Mouse (Mus musculus): ENCODE results near the gene Mstn.

Mstn gene

GRCm38 (mm10) chr1:53061340-53061739 lies at the start of gene Mstn:
Gene Mstn, plus strand, starts transcription at chr1:53061640.
- DNase-seq: no peak

- DNase-seq: peak; percentile 31
These were observed 46.7 kb upstream of the Mstn start for GRCm38 (mm10) chr1:53014716-53015115.

GRCm38 (mm10) chr1:53015606-53016005 lies 45.8 kb upstream of the Mstn start:
- DNase-seq: no peak

GRCm38 (mm10) chr1:53018746-53019505 lies 42.5 kb upstream of the Mstn start:
- no peak for DNase-seq

- DNase-seq: no peak
These were observed 41.4 kb upstream of the Mstn start, which contains the start of gene 1700019D03Rik for GRCm38 (mm10) chr1:53020079-53020478. Gene 1700019D03Rik, minus strand, starts transcription at chr1:53020179.

GRCm38 (mm10) chr1:53032550-53032949 lies 28.9 kb upstream of the Mstn start:
- peak; percentile 17 for DNase-seq

- peak; percentile 12 for DNase-seq
These were observed 24.0 kb upstream of the Mstn start for GRCm38 (mm10) chr1:53037443-53037871.

GRCm38 (mm10) chr1:53049763-53050427 lies 11.5 kb upstream of the Mstn start:
- DNase-seq: no peak

GRCm38 (mm10) chr1:53053087-53054022 lies 8.1 kb upstream of the Mstn start:
- DNase-seq: peak; percentile 44

- DNase-seq: no peak
These were observed 2.3 kb upstream of the Mstn start for GRCm38 (mm10) chr1:53059106-53059505.

- DNase-seq: no peak
These were observed 941 bp upstream of the Mstn start for GRCm38 (mm10) chr1:53060499-53060898.

- DNase-seq: peak; percentile 23
These were observed 600 bp downstream of the Mstn start for GRCm38 (mm10) chr1:53061871-53062608.

GRCm38 (mm10) chr1:53063921-53064320 lies 2.5 kb downstream of the Mstn start:
- no peak for DNase-seq

GRCm38 (mm10) chr1:53069726-53070514 lies 8.5 kb downstream of the Mstn start:
- no peak for DNase-seq

GRCm38 (mm10) chr1:53070664-53071175 lies 9.3 kb downstream of the Mstn start:
- no peak for DNase-seq

GRCm38 (mm10) chr1:53076656-53077055 lies 15.2 kb downstream of the Mstn start:
- DNase-seq: no peak

GRCm38 (mm10) chr1:53079876-53080275 lies 18.4 kb downstream of the Mstn start:
- DNase-seq: no peak

- no peak for DNase-seq
These were observed 19.2 kb downstream of the Mstn start for GRCm38 (mm10) chr1:53080603-53081002.

- no peak for DNase-seq
These were observed 23.8 kb downstream of the Mstn start for GRCm38 (mm10) chr1:53085256-53085655.

- no peak for DNase-seq
These were observed 24.6 kb downstream of the Mstn start for GRCm38 (mm10) chr1:53085991-53086390.

- DNase-seq: no peak
These were observed 31.7 kb downstream of the Mstn start for GRCm38 (mm10) chr1:53093180-53093579.

Measured in right cerebral cortex, adult 18-20 months (tissue).